Mouse (Mus musculus) E14TG2a.4 (cell line): ENCODE measurements around the gene Prkaa2.
A peak's percentile ranks its signal among the peaks of the same experiment; 100 is the strongest.
"Not testable (repeated sequence)": the region's sequence is repeated elsewhere in the genome, so short reads cannot be mapped to it uniquely, and the experiment has no call there.

Experiments used
- H3K27me3 ChIP-seq: 2 replicates; pipeline ENCODE4 v1.6.1; 2014; ENCODE audit warnings: low read length, control low read depth; ENCODE audit not compliant: insufficient read depth
- H3K36me3 ChIP-seq: 2 replicates; pipeline ENCODE4 v1.6.1; 2014; ENCODE audit warnings: low read length, control low read depth; ENCODE audit not compliant: insufficient read depth
- H3K4me1 ChIP-seq: replicated peaks from 2 replicates; pipeline ENCODE4 v1.6.1; 2014; ENCODE audit warnings: low read depth, low read length, control low read depth
- H3K4me3 ChIP-seq: replicated peaks from 2 replicates; pipeline ENCODE4 v1.5.1; 2014; ENCODE audit warnings: mild to moderate bottlenecking, low read length
- H3K9me3 ChIP-seq: 2 replicates; pipeline ENCODE4 v1.6.1; 2014; ENCODE audit warnings: low read length, control low read depth
- CTCF ChIP-seq: conservative IDR thresholded peaks from 2 replicates; pipeline ENCODE4 v1.5.1; 2014; ENCODE audit warnings: low read length
- NANOG ChIP-seq: IDR thresholded peaks from 2 replicates; pipeline ENCODE4 v1.6.1; 2014; ENCODE audit warnings: borderline replicate concordance, low read length, mixed read lengths
- POU5F1 ChIP-seq: IDR thresholded peaks from 2 replicates; pipeline ENCODE4 v1.6.1; 2014; ENCODE audit warnings: low read length, borderline replicate concordance

Prkaa2 gene

GRCm38 (mm10) chr4:105027278-105027677, 82.4 kb downstream of the Prkaa2 start:
- TF ChIP-seq NANOG: no peak
- no peak for TF ChIP-seq POU5F1
- TF ChIP-seq CTCF: no peak
- Histone ChIP-seq H3K36me3 (no peaks in the 10 kb centered on the region), H3K27me3 (no peaks in the 10 kb centered on the region), H3K4me3 (no peak overlapping the region), H3K9me3 (no peaks in the 10 kb centered on the region), H3K4me1 (no peaks in the 10 kb centered on the region)

- Histone ChIP-seq H3K4me1 (no peaks in the 10 kb centered on the region), H3K27me3 (no peaks in the 10 kb centered on the region), H3K4me3 (no peak overlapping the region), H3K36me3 (no peaks in the 10 kb centered on the region), H3K9me3 (no peaks in the 10 kb centered on the region)
- no peak for TF ChIP-seq POU5F1
- no peak for TF ChIP-seq NANOG
- no peak for TF ChIP-seq CTCF
These were observed 93.6 kb downstream of the Prkaa2 start for GRCm38 (mm10) chr4:105016006-105016613.

DNA sequence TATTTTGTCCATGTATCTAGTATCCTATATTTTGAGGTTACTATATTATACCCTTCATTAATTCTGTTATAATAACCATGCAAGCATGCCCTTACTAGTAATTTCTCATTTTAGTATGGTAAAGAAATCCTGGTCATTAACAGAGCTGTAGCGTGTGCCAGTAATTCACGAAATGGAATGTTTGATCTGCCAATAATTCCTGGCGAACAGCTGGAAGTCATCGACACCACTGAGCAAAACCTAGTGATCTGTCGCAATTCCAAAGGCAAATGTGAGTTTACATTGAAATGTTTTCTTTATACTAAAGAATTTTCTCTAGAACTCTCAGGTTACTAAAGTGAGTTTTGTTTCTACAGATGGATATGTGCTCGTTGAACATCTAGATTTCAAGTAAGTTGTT, 94.2 kb downstream of the Prkaa2 start:
- TF ChIP-seq NANOG: no peak
- Histone ChIP-seq H3K27me3 (no peaks in the 10 kb centered on the region), H3K4me3 (no peak overlapping the region), H3K9me3 (no peaks in the 10 kb centered on the region), H3K36me3 (no peaks in the 10 kb centered on the region), H3K4me1 (no peaks in the 10 kb centered on the region)

- peaks cover under 1% of the 10 kb centered on the region; the same call in 1 of the 2 replicates for H3K9me3 ChIP-seq
- H3K4me3 ChIP-seq: no peak overlapping the region
- TF ChIP-seq NANOG: no peak
- no peak for TF ChIP-seq CTCF
- no peak for TF ChIP-seq POU5F1
- no peaks in the 10 kb centered on the region for H3K4me1 ChIP-seq
- no peaks in the 10 kb centered on the region for H3K36me3 ChIP-seq
- H3K27me3 ChIP-seq: no peaks in the 10 kb centered on the region
These were observed 96.0 kb downstream of the Prkaa2 start for GRCm38 (mm10) chr4:105013718-105014117.

- TF ChIP-seq POU5F1 (no peak), NANOG (no peak), CTCF (no peak)
- H3K36me3 ChIP-seq: no peaks in the 10 kb centered on the region
- no peak overlapping the region for H3K4me3 ChIP-seq
- peaks cover 15% of the 10 kb centered on the region for H3K9me3 ChIP-seq
- H3K4me1 ChIP-seq: no peaks in the 10 kb centered on the region
- no peaks in the 10 kb centered on the region for H3K27me3 ChIP-seq
These were observed 102.2 kb downstream of the Prkaa2 start for GRCm38 (mm10) chr4:105007360-105008018.

- H3K4me3 ChIP-seq, H3K27me3 ChIP-seq, H3K4me1 ChIP-seq, H3K36me3 ChIP-seq: not testable (repeated sequence)
- H3K9me3 ChIP-seq: peaks cover 15% of the 10 kb centered on the region
- TF ChIP-seq CTCF: peak; percentile 62
These were observed 105.0 kb downstream of the Prkaa2 start for GRCm38 (mm10) chr4:105004649-105005048.

DNA sequence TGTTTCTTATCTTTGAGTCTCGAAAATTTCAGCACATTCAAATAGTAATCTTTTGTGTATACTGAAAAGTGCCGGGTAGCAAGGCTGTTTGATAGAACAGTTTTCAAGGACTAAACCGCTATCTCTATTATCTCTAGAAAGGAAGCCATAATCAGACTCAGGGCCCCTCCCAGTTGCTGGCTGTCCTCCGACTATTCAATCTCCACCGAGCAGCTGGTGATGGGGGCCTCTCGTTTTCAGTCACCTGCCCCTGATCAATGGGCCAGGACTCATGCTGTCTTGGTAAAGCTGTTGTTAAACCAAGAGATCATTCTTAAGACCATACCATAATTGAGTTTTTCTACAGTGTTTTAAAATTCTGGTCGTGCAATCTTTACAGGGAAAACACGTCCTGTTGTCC, 105.6 kb downstream of the Prkaa2 start:
- Histone ChIP-seq H3K4me1 (no peaks in the 10 kb centered on the region), H3K27me3 (no peaks in the 10 kb centered on the region), H3K9me3 (peaks cover 15% of the 10 kb centered on the region), H3K36me3 (no peaks in the 10 kb centered on the region), H3K4me3 (no peak overlapping the region)
- no peak for TF ChIP-seq CTCF
- TF ChIP-seq POU5F1: no peak
- no peak for TF ChIP-seq NANOG

DNA sequence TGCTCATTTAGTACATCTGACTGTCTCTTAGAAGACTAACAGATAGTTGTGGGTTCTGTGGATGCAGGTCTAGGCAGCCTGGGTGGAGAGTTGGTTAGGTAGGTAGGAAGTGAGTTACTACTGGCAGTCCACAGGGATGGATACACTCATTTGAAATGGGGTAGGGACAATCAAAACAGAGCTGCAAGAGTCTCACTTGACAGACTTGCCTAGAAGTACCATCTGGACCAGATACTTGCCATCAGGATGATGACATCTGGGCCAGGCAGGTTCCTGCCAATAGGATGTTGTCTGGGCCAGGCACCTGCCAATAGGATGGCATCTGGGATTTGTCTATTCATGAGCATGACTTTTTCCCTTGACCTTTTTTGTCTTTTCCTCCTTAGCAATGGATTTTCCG, 108.0 kb downstream of the Prkaa2 start:
- H3K9me3 ChIP-seq: peaks cover 10% of the 10 kb centered on the region
- H3K4me1 ChIP-seq: no peaks in the 10 kb centered on the region

GRCm38 (mm10) chr4:104999702-105000101, 110.0 kb downstream of the Prkaa2 start:
- TF ChIP-seq NANOG (no peak), CTCF (no peak), POU5F1 (no peak)
- H3K36me3 ChIP-seq: no peaks in the 10 kb centered on the region
- no peaks in the 10 kb centered on the region for H3K4me1 ChIP-seq
- H3K27me3 ChIP-seq: no peaks in the 10 kb centered on the region
- no peaks in the 10 kb centered on the region for H3K9me3 ChIP-seq
- no peak overlapping the region for H3K4me3 ChIP-seq

More for the DNA sequence above, 108.0 kb downstream of the Prkaa2 start:
- no peaks in the 10 kb centered on the region for H3K27me3 ChIP-seq
- TF ChIP-seq CTCF: no peak
- no peak for TF ChIP-seq NANOG
- TF ChIP-seq POU5F1: no peak
- H3K4me3 ChIP-seq: no peak overlapping the region
- H3K36me3 ChIP-seq: no peaks in the 10 kb centered on the region
